Comparison of ENCODE assay signal across 8 mouse cellular contexts in genomic region chr6:136808014-136808417, GRCm38 (mm10). TPM values are rescaled to one million over a fixed set of nuclear protein-coding genes. Genes with fewer than 3 reads are reported as not detected.
DNase-seq lines count a peak whose midpoint lies in the region; ATAC-seq and TF ChIP-seq lines count a peak whose summit lies in the region.

H2afj (plus strand) TSS chr6:136808244.

- H3K4me2 ChIP-seq in hindbrain, postnatal 0 days (ENCODE audit: low read depth, low read length), result peak within 1 kb of the TSS; percentile 95

- intact Hi-C loops in gastrocnemius, adult 2 months (cut with DNase I), result loop anchor here (10.0 kb wide), 1 partner anchor 263 kb away; no protein-coding TSS in a partner anchor
- intact Hi-C loops in left cerebral cortex, adult 2 months (cut with DNase I), result loop anchor here (1.0 kb wide), 1 partner anchor 20 kb away; the partner anchor contains the start of gene Wbp11

- no peaks in the 10 kb centered on the region for H3K9me3 ChIP-seq in hindbrain, postnatal 0 days (ENCODE audit: low read length)

- peak; percentile 99 for DNase-seq in ZHBTc4 (ENCODE audit: low read depth, low spot score)
- DNase-seq in gastrocnemius, adult 2 months, result peak; percentile 99
- DNase-seq in hindbrain, postnatal 0 days (ENCODE audit: low spot score), result peak; percentile 97
- peak; percentile 98 to 100 for DNase-seq in left cerebral cortex, adult 2 months (ENCODE audit: extremely low spot score in 1 of 2, low spot score in 2 of 2)
- peak; percentile 99 for DNase-seq in right cerebral cortex, adult 2 months (ENCODE audit: low spot score in 2 of 2)
- peak; percentile 98 for DNase-seq in urinary bladder, postnatal 14 days (ENCODE audit: low spot score)

- H3K27me3 ChIP-seq in hindbrain, postnatal 0 days (ENCODE audit: insufficient read depth, low read length), result no peaks in the 10 kb centered on the region

- H3K4me3 ChIP-seq in gastrocnemius, adult 2 months, result peak within 1 kb of the TSS; percentile 93
- H3K4me3 ChIP-seq in hindbrain, postnatal 0 days (ENCODE audit: low read length), result peak within 1 kb of the TSS; percentile 66
- peak within 1 kb of the TSS; percentile 65 for H3K4me3 ChIP-seq in left cerebral cortex, adult 2 months

- peak within 1 kb of the TSS; percentile 66 for H3K9ac ChIP-seq in hindbrain, postnatal 0 days (replicated peaks; ENCODE audit: low read length)

- TF ChIP-seq CTCF in gastrocnemius, adult 2 months (IDR thresholded peaks at IDR 0.05), result no peak
- TF ChIP-seq CTCF in hindbrain, postnatal 0 days (IDR thresholded peaks at IDR 0.05; ENCODE audit: low read depth), result no peak
- TF ChIP-seq CTCF in left cerebral cortex, adult 2 months (IDR thresholded peaks at IDR 0.05), result no peak; the same call in 1 of the 2 replicates

- peak; percentile 57 for ATAC-seq in common myeloid progenitor, adult 5-6 weeks (replicated peaks; ENCODE audit: low read depth, poor library complexity, severe bottlenecking)
- peak; percentile 89 for ATAC-seq in hindbrain, postnatal 0 days
- ATAC-seq in megakaryocyte, adult 5-6 weeks (ENCODE audit: poor library complexity, severe bottlenecking), result peak; percentile 69

- peaks cover 11% of the 10 kb centered on the region for H3K4me1 ChIP-seq in hindbrain, postnatal 0 days (ENCODE audit: insufficient read depth, low read length)

- peaks cover 7% of the 10 kb centered on the region; the same call in 1 of the 2 replicates for H3K36me3 ChIP-seq in hindbrain, postnatal 0 days (ENCODE audit: insufficient read depth, low read length)

- H3K27ac ChIP-seq in gastrocnemius, adult 2 months, result peak within 1 kb of the TSS; percentile 90
- H3K27ac ChIP-seq in hindbrain, postnatal 0 days, result peak within 1 kb of the TSS; percentile 75
- H3K27ac ChIP-seq in left cerebral cortex, adult 2 months, result peak within 1 kb of the TSS; percentile 89

- WGBS in hindbrain, postnatal 0 days, result under 1% methylated on average over 34 of the region's 34 CpGs

RNA-seq across cellular contexts. Expression of gene H2afj, which starts in this region (rescaled TPM):
- 36.6 and 48.8 TPM in 2 replicates for total RNA-seq in common myeloid progenitor, adult 5-6 weeks (2017)
- total RNA-seq in gastrocnemius, adult 2 months (2021), result 10 to 100 TPM; 12.4 to 13.8 TPM
- 36.8 and 42.0 TPM in 2 replicates for total RNA-seq in hindbrain, postnatal 0 days (2014; rRNA removed)
- polyA plus RNA-seq in hindbrain, postnatal 0 days (2015; fragmentation: Nextera tagmentation; extraction: Ambion mirVana), result 116 and 119 TPM in 2 replicates
- total RNA-seq in left cerebral cortex, adult 2 months (2021), result 10 to 100 TPM; 54.7 to 59.1 TPM
- 45.2 and 62.1 TPM in 2 replicates for total RNA-seq in megakaryocyte, adult 5-6 weeks (2015)
- total RNA-seq in megakaryocyte, adult 5-6 weeks (2017), result 40.5 and 48.4 TPM in 2 replicates

Comparison
In these comparisons a context has a peak if more than half of its experiments do, and no peak if none do; other contexts are left out.
1. Peak in every context shown above with its lines: DNase-seq, ATAC-seq, H3K4me3 ChIP-seq and H3K27ac ChIP-seq.